Mouse (Mus musculus) ES-E14 (cell line): Measurements from ENCODE around the gene Clcn2.

Experiments
- CHD2 ChIP-seq: IDR thresholded peaks from 2 replicates; pipeline ENCODE4 v1.6.1; 2014; ENCODE audit warnings: mild to moderate bottlenecking, low read depth, low read length, inconsistent platforms
- MAFK ChIP-seq: IDR thresholded peaks from 2 replicates; pipeline ENCODE4 v1.6.1; 2014; ENCODE audit warnings: mild to moderate bottlenecking, low read depth, low read length, inconsistent platforms; ENCODE audit not compliant: insufficient read depth
- ZC3H11A ChIP-seq: IDR thresholded peaks from 2 replicates; pipeline ENCODE4 v1.6.1; 2012; ENCODE audit warnings: low read depth, mild to moderate bottlenecking, inconsistent platforms, low read length, borderline replicate concordance
- ZNF384 ChIP-seq: IDR thresholded peaks from 2 replicates; pipeline ENCODE4 v1.6.1; 2012; ENCODE audit warnings: low read depth, low read length, inconsistent platforms

DNA sequence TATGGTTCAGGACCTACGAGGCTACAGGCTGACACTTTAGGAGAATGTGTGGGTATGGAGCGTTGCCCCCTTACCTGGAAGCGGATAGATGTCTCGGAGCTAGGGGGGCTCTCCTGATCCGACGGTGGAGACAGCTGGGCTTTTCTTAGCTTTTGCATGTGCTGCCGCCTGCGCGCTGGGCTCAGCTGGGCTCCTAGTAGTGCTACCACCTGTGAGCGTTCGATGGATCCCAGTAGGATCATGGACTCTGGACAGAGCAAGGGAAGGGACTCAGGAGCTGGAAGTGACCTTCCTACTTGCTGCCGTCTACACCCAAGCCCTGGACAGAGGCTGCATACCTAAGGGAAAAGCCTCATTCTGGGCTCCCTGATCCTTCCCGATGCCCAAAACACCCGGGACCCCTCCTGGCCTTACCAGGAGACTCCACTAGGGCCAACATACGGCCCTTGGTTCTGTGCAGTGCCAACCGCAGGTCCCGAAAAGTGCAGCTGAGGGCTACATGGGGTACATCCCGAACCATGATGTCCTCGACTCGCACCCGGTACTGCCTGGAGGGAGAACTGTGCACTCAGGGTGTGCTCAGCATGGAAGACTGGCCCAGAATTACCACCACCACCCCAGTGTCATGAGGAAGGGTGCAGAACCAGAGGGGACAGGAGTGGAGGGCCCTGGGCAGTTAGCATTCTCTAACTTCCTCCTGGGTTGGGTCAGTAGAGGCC, 9.2 kb downstream of the Clcn2 start:
- TF ChIP-seq ZC3H11A = no peak
- TF ChIP-seq CHD2 = no peak
- no peak for TF ChIP-seq ZNF384
- TF ChIP-seq MAFK = no peak
